Mouse (Mus musculus) gastrocnemius, postnatal 4 days (tissue): Measurements from ENCODE around the gene Marf1. TPM values are rescaled to one million over a fixed set of nuclear protein-coding genes. Genes with fewer than 3 reads are reported as not detected.

Experiments
- DNase-seq, 2 experiments: peaks; one replicate each; pipeline ENCODE4 v3.0.0; 2021 to 2022; ENCODE audit warnings: low spot score in 2 of 2, mixed read lengths in 2 of 2
- total RNA-seq, 2 experiments: library from RNA; stranded (reverse); gene quantifications; 2 replicates each; pipeline ENCODE4 v1.2.3; 2021

The Marf1 gene
- total RNA-seq, 2 experiments from 2014 or later = 29.4 to 32.0 TPM

DNA sequence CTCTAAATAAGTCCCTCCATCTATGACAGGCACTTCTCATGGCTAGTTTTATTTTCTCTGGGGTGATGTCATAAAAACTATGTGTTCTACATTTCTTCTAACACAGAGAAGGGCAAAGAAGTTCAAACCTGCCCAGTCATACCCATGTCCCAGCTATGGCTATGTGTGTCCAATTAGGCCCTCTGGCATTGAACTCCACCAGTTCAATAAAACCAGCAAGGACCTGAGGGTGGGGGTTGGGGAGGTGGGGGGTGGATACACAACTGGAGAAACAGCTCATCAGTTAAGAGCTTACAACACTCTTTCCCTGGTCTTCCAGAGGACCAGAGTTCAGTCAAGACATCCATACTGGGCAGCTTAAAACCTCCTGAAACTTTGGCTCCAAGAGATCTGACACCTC is 24.0 kb downstream of the Marf1 start:
- no peak for DNase-seq

DNA sequence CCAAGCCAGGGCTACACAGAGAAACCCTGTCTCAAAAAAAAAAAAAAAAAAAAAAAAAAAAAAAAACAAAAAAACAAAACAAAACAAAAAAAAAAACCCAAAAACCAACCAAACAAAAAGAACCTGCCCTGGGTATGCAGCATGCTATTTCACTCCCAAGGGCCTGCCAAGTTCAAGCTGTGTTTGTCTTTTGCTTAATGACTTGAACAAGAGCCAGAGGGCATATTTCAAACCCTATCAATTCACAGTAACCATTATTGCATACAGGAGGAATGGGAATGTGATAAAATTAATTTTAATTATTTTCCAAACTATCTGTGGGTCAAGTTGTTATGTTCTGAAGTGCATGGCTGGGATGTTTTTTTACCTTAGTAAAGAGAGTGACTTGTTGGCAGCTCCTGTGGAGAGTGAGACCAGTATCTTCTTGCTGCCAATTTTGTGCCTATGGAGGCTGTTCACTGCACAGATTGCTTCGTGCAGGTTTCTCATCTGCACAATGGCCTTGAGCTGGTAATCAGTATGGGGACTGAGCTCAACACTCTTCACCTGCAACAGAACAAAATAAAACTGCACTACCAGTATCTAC is 25.1 kb downstream of the Marf1 start:
- no peak for DNase-seq

DNA sequence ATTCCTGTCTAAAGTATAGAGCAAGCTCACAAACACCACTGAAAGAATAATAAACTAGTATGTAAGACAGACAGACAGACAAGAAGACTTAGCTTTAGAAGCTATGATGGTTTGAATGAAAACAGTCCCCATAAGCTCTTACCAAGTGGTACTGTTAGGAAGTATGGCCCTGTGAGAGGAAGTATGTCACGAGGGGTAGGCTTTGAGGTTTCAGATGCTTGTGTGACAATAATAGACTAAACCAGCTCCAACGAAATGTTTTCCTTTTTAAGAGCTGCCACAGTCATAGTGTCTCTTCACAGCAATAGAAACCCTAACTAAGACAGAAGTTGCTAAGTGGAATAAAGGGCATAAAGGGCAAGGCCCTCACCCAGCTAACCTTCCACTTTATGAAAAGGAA is 28.1 kb downstream of the Marf1 start:
- DNase-seq = no peak

DNA sequence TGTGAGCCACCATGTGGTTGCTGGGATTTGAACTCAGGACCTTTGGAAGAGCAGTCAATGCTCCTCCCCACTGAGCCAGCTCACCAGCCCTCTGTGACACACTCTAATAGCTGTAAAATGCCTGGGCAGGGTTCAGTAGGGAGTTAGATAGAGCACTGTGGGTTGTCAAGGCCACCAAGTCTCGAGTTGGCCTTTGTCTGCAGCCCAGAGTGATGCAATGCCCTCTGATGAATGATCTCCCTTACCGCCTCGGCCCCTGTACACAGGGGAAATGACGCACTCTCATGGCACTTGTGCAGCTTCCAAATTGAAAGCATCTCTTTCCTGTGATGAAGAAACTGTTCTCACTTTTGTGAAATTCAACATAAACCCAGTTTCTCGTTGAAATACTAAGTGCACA is 31.3 kb downstream of the Marf1 start:
- DNase-seq = no peak

DNA sequence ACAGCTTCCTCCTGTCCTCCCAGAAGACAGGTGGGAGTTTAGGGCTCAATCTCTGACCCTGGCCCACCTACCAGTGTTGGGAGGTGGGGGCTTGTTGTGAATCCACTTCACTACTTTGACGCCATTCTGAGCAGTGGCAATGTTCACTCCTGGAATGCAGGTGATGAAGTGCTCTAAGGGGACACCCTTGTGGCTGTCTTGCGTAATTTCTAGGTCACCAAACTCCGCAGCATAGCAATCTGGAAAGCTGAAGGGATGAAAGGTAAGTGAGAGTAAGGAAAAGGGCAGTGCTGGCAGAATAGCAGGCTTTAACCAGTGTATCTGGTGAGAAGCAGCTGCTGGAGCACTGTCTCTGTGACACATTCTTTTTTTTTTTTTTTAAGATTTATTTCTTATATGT is 31.8 kb downstream of the Marf1 start:
- no peak for DNase-seq

DNA sequence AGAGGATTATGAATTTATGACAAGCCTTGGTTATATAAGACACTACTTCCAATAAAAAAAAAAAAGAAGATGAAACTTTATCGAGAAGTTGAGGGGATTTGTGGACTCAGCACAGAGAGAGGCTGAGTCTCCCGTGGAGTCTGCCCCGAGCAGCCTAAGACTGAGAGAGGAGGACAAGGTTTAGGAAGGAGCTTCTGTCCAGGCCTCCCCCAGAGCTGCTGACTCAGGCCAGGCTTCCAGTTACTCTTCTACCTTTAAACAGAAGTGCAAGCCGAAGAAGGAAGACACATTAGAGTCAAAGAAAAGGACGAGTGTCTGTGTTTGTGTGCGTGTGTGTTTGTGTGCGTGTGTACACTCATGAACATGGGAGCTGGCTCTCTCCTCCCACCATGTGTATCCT is 32.4 kb downstream of the Marf1 start:
- no peak for DNase-seq

DNA sequence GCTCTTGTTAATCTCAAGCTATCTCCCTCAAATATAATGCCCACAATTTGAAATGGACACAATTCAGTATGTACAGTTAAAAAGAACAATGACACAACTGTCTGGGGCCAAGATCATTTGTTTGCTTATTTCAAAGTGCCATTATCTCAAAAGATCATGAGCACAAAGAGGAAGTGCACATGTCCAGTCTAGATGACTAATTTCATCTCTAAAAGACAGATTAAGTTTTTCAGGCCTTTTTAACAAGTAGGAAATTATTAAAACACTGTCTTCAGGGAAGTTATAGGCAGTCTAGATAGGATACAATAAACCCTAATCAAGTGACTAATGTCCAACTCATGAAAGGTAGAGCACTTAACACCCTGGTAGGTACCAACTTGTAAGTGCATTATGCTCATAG is 34.2 kb downstream of the Marf1 start:
- DNase-seq = no peak

DNA sequence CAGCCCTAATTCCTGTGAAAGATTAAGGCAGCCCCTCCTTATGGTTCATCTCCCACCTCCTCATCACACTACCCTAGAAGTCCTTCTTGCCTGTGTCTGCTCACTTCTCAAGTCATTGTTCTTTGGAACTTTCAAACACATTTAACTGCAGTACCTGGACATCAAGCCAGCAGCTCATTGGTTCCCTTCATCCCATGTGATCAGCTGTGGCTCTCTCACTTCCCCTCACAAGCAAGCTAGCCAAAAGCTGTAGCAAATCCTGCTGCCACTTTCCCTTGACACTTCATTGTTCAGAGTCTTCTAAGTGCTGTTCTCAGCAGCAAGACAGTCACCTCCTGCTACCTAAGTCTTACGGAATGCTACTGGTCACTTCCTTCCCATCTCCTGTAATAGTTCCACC is 37.9 kb downstream of the Marf1 start:
- DNase-seq = no peak

DNA sequence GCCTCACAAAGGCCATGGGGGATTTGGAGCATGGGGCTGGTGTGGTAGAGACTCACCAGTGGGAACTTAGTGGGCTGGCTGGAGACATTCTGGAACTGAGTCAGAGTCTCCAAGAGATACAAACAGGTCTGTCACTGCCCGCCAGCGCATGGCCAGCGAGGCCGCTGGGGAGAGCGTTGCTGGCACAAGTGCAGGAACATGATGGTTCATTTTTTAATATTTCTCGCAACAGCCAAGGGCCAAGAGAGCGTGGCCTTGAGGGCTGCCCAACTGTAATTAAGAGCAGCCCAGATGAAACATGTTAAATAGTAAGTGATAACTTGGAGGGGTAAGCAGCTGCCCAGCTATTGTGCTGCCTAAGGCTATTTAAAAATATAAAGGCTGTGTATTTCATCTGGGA is 38.4 kb downstream of the Marf1 start:
- DNase-seq = no peak

DNA sequence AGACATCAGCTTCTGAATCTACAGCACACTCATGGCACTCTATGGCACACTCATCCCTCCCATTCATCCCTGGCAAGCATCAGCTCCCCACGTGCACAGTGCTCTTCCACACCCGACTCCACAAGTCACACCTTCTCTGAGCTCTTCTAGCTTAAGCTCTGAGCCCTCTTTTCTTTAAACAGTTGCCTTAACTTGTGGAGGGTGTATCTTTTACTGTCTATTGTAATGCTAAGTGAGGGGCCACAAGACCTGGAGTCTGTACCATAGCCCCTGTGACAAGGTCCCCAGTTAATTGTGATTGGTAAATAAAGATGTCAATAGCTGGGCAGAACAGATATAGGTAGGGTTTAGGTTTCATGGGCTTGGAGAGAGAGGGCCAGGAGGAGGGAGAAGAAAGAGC is 39.2 kb downstream of the Marf1 start:
- DNase-seq = no peak

DNA sequence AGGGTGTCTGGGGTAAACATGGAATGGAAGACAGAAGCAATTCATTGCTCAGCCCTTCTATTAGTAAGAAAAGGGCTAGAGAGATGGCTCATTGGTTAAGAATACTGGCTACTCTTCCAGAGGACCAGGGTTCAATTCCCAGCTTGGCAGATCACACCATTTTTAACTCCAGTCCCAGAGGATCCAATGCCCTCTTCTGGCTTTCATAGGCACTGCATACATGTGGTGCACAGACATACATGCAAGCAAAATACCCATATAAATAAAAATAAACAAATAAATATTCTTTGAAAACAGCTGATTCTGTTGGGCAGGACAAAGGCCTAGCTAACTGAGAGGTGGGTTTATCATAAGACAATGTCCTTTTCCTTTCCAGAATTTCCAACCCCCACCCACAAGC is 40.6 kb downstream of the Marf1 start:
- DNase-seq = no peak

DNA sequence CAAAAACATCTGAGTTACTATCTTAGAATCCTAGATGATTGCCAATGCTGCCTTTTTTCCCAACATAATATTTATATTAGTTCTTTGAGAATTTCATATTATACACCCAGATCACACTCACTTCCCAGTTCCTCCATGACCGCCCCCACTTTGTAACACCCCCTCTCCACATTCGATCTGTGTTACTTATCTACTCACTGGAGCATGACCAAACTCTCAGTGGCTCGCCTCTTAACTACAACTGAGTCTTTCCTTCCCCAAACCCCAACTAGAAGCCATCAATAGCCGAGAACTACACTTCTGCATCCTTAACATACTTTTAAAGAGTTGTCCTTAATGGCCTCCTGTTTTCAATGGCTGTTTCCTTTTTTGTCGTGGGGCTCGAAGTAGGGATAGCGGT is 41.6 kb downstream of the Marf1 start:
- DNase-seq = no peak

DNA sequence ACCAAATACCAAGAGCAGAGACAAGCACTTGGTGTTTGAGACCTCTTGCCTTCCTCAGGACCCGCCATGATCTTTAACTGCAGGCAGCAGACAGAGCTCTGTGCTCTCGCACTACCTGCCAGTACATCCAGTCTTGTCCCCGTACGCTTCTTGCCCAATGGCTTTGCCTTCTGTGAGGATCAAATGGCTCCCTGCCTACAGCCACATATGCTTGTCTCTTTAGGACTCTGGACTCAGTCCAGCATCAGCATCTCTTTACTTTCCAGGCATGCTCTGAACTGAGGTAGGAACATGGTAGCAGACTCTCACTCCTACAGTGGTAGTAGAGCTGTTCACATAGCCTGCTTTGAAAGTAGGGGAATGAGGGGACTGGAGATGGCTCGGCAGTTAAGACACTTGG is 42.2 kb downstream of the Marf1 start:
- no peak for DNase-seq

DNA sequence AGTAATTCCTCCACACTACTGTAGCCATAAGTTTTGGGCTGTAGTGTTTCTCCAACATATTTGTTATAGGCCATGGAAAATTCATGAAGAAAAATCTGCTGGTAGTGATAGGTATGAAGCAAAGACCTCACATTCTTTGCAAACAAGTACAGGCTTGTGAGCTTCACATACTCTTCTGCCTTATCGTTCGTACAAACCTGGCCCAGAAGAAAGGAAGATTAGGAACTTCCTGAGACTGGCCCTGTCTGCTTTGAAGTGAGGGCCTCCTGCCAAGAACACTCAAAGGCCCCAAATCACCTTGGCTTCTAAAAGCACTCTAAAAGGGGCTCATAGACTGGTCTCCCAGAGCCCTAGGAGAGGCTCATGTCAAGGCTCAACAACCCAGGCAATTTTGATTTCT is 45.9 kb downstream of the Marf1 start:
- DNase-seq = no peak

DNA sequence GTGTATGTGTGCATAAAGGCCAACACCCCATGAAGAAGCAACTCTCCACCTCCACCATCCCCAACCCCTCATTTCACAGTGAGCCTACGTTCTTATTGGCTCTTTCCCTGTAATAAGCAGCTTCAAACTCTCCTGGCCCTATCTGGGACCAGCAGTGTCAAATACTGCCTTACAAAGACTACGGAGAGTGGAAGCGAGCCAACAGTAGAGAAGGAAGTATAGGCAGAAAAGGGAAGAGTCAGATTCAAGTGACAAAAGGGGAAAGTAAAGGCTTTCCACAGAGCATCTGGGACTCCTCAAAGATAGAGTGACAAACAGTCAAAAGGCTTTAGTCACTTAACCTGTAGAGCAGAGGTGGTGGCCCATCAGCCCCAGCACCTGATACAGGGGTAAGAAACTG is 50.4 kb downstream of the Marf1 start:
- DNase-seq = no peak

DNA sequence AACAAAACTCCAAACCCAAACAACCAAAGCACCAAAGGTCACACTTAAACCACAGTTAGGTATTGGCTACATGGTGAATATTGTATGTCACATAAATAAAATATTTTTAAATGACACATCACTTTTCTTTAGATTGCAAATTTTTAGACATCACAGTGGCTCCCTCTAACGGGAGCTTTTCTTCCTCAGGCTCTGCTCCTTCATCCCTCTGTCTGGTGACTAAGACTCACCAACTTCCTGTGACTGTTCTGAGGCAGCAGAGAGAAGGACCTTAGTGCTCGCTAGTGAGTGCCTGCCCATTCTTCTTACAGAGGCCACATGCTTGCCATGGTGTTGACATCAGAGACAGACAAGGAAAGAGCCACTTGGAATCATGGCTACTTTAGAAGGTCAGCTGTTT is 51.0 kb downstream of the Marf1 start:
- DNase-seq = no peak

DNA sequence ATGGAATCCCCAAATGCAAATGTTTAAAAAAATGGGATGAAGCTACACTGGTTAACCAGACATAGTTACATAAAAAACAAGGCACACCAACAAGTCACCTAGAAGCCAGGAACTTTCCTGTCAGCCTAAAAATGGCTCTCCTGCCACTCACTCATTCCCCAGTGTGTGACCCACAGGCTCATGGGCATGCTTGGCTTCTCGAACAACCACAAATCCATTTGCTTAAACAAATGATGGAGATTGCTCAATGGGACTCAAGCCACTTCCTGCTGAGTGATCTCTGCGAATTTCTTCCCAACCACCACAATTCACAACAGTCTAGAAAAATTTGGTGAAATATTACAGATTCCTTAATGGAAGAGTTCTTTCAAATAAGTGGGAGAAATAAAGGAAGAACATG is 52.2 kb downstream of the Marf1 start:
- DNase-seq = no peak

DNA sequence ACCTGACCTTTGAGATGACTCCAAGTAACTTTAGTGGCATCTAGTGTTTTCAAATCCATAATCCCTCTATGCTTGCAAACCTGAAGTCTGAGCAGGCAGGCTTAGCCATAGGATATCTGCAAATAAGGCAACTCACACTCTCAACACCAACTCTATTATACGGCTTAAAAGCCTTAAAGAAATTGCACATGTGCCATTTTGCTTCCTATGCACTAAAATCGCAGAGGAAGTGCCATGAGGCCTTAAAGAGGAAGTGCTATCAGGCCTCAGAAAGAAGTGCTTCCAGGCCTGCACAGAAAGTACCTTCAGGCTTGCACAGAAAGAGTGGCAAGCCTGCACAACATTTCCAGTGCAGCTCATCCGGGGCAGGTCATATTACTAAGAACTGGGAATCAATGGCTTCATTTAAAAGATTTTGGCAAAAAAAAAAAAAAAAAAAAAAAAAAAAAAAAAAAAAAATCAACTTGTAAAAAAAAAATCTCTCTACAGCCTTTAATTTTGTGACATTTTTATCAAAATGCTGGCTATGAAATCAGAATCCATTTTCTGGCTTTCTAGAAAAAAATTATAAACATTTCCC is 53.4 kb downstream of the Marf1 start:
- no peak for DNase-seq

DNA sequence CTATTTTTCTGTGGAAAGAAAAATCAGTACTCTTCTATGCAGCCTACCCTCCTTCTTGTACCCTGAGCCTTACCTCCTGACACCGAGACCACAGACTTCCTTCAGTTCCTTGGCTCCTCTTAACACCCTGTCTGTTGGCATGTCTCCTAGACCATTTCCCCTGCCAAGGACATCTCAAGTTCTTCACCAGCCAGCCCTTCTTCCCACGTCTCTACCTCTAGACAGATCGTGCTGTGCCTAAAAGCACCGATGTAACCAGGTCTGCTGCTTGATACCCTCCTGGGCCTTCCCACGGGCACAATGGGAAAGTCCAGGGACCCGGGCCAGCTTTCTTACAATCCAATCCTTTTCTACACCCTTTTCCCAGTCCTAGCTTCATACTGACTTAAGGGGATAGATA is 57.3 kb downstream of the Marf1 start:
- no peak for DNase-seq

DNA sequence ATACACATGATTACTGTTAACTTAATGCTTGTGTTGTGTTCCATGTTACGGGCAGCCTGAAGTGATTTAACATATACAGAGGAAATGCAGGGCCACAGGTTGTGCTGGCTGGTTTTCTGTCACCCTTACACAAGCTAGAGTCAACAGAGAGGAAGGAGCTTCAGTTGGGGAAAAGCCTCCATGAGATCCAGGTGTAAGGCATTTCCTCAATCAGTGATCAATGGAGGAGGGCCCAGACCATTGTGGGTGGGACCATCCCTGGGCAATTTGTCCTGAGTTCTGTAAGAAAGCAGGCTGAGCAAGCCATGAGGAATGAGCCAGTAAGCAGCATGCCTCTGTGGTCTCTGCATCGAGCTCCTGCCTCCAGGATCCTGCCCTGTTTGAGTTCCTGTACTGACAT is 71.4 kb downstream of the Marf1 start:
- DNase-seq = no peak

DNA sequence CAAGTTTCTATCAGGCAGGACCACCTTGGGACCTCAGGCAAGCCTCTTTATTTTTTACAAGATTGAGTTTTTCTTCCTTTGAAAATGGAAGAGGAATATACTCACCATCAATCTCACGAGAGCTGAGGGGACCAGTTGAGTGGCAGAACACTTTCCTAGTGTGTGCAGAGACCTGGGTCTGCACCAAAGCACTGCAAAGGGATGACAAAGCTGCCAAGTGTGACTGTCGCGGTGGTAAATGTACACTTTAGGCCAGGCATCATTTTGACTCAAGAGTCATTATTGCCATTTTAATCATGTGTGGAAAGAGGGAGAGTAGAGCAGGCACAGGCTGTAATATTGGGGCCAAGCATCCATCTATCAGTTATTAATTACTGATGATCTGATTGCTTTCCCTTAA is 73.9 kb downstream of the Marf1 start:
- no peak for DNase-seq

DNA sequence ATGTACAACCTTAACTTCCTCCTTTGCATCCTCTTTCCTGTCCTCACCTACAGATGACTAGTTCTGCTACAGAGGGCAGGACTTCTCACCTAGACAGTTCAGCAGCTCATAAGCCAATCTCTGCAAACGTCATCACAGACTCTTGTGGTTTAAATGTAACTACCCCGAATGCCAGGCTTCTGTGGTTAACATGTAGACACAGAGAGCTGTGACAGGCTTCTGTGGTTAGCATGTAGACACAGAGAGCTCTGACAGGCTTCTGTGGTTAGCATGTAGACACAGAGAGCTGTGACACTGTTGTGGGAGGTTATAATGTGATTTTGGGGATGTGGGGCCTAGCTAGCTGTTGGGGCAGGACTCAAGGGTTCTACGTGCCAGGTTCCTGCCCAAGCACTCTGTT is 74.9 kb downstream of the Marf1 start:
- DNase-seq = no peak

DNA sequence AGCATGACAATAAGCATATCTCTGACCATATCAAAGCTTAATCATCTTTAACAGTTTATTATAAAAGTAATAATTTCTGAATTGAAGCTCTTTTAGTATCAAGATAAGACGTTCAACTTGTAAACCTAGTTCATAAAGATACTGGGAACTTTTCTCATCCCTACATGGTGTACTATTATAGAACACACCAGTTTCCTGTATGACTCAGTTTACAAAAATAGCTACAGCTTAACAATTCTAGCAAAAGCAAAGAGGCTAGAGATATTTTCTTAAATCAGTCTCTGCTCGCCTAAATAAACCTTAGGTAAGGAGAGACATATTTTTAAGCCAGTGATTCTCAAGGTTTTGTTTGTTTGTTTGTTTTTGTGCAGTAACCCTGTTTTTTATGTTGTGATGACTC is 80.2 kb downstream of the Marf1 start:
- no peak for DNase-seq
